Mouse (Mus musculus): ENCODE measurements around the gene Ppm1g. TPM values are rescaled to one million over a fixed set of nuclear protein-coding genes. Genes with fewer than 3 reads are reported as not detected.
A peak's percentile ranks its signal among the peaks of the same experiment; 100 is the strongest.

Gene Ppm1g
- total RNA-seq, 1 experiment from 2014 or later: 271 TPM

DNA sequence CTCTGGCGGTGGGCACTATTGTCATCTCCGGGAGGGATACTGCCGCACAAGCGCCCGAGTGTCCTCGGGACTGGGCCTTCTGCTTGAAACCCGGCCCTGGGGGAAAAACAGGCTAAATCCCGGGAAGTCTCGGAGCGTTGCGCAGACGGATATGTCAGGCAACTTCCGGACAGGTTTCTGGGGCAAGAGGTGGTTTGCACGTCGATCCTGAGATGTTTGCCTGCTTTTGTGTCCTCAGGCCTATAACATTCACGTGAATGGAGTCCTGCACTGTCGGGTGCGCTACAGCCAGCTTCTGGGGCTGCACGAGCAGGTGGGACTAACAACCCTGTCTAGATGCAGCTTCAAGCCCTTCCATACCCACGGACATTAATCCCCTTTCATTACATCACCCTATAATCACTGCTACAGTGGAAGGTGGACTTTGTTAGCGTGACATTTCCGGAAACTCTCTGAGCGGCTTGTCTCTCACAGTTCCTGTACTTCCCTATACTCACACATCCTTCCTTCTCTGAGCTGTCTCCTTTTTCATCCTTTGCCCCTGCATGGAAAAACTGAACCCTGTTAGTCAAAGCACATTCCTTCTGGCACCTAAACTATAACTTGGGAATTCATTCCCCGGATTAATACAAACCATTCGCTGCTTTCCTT is 26.7 kb downstream of the Ppm1g start:
- ATAC-seq (replicated peaks; ENCODE audit: low read depth, poor library complexity, severe bottlenecking): no peak

DNA sequence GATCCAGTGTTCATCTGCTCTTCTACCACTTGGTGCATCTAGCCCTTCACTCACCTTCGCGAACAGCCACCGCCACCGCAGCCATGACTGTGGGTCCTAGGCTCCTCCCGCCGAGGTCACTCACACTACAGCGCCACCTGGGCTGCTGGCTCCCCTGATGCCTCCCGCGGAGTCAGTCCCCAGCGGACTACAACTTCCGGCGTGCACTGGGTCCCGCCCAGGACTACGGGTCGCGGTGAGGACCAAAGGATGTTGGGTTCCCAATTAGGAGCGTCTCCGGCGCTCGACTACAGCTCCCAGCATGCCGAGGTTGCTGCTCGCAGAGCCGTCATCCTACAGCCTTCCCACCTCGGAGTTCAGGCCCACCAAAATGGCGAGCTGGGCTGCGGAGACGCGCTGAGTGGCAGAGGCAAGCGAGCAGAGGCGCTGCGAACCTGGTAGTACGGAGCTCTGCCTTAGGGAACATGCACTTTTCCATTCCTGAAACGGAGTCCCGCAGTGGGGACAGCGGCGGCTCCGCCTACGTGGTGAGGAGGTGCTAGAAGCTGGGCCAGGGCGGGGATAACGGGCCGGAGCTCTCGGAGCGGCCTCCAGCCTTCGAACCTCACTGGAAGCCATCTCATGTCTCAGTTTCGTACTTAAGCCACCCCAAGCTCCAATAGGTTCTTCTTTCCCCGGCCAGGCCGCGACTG is 27.4 kb downstream of the Ppm1g start, which contains the start of the genes Snx17 and Eif2b4:
Gene Snx17, plus strand, starts transcription at position 289 of the 692 bp plus-strand sequence.
Gene Eif2b4, minus strand, starts transcription at position 492 of the 692 bp plus-strand sequence.
- ATAC-seq (replicated peaks; ENCODE audit: low read depth, poor library complexity, severe bottlenecking): peak; percentile 93

DNA sequence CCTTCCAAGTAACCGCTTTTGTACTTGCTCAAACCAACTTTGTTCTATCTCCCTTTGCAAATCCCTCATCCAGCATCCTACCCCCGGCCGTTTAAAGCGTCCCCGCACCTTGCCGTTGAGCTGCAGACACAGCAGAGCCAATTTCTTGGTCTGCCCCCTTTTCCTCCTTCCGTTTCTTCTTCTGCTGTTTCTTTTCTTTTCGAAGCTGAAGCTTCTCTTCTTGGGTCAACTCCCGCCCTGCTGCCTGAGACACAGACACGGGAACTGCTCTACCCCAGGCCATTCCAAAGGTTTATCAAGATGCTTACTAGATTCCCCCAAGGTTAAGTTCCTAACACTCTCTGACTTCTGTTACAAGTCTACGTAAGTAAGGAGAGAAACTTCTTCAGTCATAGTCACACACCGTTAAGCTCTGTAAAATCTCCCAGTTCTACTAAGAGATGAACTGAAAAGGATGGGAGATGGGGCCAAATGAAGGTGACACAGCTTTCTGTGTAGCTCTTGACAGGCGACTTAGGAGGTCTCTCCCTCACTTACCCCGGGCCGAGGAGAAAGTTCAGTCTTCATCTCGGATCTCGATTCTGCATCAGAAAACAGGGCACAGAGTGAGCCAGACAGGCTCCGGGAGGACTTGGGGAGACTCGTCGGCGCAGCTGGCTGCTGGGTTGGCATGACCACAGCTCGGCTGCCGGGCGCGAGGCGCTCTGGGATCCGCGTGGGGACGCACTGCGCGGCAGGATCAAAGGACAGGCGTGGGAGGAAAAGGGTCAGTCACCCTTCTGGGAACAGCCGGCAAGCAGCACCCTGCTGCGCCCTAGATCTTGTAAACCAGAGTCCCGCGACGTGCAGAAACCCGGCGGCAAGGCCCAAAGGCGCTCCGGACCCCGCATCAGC is 28.2 kb downstream of the Ppm1g start:
- ATAC-seq (replicated peaks; ENCODE audit: low read depth, poor library complexity, severe bottlenecking): peak; percentile 31; the same call in 1 of the 2 replicates

DNA sequence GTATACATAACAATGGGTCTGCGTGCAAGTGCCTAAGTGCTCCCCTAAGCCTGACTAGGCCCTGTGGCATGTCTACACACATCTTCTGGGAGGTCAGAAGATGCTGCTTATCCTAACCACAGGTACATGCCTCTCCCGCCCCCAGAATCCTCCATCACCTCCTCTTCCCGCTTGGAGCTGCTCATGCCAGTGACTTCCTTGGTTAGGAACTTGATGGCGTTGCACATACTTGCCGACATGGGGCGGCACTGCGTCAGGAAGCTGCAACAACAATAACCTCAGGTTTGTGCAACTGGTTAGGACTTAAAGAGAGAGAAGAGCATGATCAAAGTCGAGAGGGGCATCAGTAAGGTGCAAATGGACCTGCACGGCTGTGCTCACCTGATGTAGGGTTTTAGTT is 30.3 kb downstream of the Ppm1g start:
- no peak for ATAC-seq (replicated peaks; ENCODE audit: low read depth, poor library complexity, severe bottlenecking)

DNA sequence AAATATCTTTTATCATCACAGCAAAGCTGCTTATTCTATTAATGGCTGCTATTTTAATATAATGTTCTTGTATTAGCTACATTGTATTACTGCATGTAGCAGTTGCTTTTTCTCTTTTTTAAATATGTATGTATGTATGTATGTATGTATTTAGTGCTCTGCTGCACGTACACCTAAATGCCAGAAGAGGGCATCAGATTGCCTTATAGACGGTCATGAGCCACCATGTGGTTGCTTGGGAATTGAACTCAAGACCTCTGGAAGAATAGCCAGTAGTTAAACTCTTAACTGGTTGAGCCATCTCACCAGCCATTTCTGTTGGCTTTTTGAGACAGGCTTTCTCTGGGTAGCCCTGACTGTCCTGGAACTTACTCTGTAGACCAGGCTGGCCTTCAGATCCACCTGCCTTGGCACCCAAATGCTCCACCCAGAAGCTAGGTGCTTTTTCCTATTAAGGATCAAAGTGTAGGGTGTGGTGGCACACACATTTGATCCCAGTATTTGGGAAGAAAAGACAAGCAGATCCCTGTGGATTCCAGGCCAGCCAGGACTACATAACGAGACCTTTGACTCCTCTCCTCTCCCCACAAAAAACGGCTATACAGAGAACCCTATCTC is 32.2 kb downstream of the Ppm1g start:
- no peak for ATAC-seq (replicated peaks; ENCODE audit: low read depth, poor library complexity, severe bottlenecking)

DNA sequence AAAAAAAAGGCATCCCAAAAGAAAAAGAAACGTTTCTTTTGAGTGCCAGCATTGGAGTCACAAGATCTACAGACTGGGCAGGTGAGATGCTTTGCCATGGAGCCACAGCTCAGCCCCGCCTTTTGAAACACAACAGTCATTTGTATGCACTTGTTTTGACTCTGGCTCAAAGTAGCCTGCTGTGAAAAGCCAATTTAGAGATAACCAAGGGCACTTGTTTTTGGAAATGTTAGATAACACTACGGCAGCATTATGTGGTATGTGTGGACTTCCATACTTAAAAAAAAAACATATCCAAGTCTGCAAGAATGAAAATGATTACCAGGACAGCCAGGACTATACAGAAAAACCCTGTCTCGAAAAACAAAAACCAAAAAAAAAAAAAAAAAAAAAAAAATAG is 36.8 kb downstream of the Ppm1g start:
- no peak for ATAC-seq (replicated peaks; ENCODE audit: low read depth, poor library complexity, severe bottlenecking)

DNA sequence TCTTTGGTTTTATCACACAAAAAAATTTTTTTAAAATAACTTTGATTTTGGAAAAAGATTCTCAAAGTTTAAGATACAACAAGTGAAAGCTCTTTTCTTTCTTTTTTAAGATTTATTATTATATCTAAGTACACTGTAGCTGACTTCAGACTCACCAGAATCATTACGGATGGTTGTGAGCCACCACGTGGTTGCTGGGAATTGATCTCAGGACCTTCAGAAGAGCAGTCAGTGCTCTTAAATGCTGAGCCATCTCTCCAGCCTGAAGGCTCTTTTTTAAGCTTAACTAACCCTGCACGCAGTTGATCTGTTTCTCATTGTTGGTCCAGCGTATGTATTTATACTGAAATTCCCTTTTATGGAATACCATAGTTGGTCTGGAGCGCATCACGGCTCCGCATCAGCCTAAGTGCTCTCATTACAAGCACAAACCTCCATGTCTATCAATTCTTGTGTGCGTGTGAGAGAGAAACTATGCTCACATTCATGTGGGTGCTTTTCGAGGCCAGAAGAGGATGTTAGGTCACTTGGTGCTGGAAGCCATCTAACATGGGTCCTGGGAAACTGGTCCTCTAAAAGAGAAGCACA is 39.2 kb downstream of the Ppm1g start:
- no peak for ATAC-seq (replicated peaks; ENCODE audit: low read depth, poor library complexity, severe bottlenecking)

DNA sequence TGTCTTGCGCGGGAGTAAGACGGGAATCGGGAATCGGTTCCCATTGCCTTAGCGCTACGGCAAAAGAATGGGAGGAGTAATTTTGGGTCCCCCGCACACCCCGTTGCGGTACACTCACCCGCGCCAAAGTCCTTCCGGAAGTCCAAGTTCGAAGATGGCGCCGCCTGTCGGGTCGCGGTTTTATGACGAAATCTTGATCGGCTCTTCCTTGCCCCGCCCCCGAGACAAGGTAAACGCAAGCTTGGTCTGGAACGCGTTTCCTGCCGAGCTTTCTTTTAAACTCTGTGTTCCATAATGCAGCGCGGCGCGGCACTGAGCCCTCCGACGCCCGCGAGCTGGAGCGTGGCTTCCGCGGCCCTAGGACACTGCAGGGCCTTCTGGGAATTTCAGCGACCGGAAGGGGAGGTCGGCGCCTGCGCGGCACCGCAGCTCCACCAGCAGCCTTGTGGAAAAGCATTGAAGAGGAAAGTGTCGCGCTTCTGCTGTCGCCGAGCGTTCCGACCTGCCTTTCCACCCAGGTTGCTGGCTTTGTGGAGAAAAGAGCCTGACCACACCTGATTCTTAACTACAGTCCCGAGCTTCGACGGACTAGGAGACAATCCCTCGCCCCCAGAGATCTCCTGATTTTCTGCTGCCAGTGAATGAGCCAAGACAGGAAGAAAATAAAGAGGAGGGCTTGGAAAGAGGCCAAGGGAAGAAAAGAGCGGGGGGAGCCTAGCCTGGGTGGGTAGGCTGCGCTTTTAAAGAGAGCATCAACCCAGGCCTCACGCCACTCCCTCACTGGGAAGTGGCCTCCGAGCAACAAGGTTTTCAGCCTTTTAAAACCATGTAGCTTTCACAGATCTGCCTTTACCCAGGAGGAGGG is 40.5 kb downstream of the Ppm1g start, which contains the start of the genes Gm29609 and Gtf3c2:
Gene Gm29609, minus strand, starts transcription at position 146 of the 865 bp plus-strand sequence.
Gene Gtf3c2, minus strand, starts transcription at position 379 of the 865 bp plus-strand sequence.
- ATAC-seq (replicated peaks; ENCODE audit: low read depth, poor library complexity, severe bottlenecking): peak; percentile 94

DNA sequence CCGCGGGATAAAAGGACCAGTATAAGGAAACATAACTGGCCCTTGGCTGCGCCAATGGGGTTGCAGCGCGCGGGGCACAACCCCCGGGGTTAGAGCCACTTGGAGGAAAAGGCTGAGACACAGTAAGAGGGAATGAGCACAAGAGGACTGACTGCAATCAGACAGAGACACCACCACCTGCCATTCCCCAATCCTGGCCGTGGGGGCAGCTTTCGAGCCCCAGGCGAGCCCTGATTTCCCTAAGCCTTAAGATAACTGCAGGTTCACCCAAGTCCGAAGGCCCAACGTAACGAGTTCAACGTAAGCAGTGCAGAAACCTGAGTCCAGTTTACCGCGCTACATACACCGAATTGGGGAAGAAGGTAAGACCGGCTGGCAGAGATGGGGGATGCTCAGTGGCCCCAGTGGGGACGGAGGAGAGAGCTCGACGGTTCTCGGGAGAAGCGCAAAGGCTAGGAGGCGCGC is 41.2 kb downstream of the Ppm1g start:
- ATAC-seq (replicated peaks; ENCODE audit: low read depth, poor library complexity, severe bottlenecking): peak; percentile 40

DNA sequence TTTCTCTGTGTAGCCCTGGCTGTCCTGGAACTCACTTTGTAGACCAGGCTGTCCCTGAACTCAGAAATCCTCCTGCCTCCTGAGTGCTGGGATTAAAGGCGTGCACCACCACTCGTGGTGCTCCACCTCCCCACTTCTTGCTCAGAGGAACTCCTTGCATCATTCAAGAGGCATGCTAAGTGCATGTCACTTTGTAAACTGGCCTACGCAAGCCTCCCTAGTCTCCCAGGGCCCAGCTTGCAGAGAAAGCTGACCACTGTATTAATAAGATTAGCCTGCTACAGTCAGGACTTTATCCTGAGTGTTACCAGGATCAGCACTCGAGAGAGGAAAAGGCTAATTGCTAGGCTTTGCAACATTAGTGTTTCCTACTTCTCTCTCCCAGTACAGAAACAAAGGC is 51.9 kb downstream of the Ppm1g start:
- ATAC-seq (replicated peaks; ENCODE audit: low read depth, poor library complexity, severe bottlenecking): no peak

DNA sequence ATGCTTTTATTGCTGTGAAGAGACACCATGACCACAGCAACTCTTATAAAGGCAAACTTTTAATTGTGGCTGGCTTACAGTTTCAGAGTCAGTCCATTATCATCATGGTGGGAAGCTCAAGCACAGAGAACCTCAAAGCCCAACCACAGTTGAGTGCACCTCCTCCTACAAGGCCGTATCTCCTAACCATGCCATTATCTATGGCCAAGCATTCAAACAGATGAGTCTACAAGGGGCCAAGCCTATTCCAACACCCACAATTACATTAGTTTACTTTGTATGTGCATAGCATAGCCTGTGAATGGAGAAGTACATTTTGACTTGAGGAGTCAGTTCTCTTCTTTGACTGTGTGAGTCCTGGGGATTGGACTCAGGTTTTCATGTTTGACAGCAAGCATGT is 55.6 kb downstream of the Ppm1g start:
- ATAC-seq (replicated peaks; ENCODE audit: low read depth, poor library complexity, severe bottlenecking): no peak

DNA sequence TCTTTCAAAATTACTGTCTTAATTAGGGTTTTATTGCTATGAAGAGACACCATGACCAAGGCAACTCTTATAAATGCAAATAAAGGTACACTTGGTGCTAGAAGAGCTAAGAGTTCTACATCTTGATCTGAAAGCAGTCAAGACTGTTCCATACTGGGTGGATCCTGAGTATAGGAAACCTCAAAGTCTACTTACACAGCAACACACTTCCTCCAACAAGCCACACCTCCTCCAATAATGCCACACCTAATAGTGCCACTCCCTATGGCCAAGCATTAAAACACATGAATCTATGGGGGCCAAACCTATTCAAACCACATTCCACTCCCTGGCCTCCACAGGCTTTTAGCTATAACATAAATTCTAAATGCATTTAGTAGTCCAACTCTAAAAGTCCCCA is 58.0 kb downstream of the Ppm1g start:
- 0 out of 2 replicates have a peak, but pooled peaks have one; percentile 47 for ATAC-seq (replicated peaks; ENCODE audit: low read depth, poor library complexity, severe bottlenecking)

DNA sequence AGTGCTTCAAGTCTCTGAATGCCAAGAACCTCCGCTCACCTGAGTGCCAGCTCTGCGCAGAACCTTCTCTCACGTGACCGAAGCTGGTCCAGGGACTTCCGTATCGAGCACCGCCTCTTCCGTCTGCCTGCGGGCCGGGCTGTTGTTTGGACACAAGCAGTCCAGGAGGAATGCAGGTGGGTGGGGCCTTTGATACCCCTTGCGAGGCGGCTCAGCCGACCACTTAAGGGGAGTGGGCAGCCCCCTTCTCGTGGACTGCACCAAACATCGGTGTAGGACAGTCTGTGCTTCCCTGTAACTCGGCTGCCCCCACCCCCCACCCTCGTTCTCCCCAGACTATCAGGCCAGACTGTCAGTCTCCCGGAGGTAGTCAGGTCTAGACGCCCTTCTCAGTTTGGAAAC is 66.3 kb downstream of the Ppm1g start, which contains the start of gene Mpv17:
Gene Mpv17, minus strand, starts transcription at position 100 of the 402 bp plus-strand sequence.
- peak; percentile 93 for ATAC-seq (replicated peaks; ENCODE audit: low read depth, poor library complexity, severe bottlenecking)

DNA sequence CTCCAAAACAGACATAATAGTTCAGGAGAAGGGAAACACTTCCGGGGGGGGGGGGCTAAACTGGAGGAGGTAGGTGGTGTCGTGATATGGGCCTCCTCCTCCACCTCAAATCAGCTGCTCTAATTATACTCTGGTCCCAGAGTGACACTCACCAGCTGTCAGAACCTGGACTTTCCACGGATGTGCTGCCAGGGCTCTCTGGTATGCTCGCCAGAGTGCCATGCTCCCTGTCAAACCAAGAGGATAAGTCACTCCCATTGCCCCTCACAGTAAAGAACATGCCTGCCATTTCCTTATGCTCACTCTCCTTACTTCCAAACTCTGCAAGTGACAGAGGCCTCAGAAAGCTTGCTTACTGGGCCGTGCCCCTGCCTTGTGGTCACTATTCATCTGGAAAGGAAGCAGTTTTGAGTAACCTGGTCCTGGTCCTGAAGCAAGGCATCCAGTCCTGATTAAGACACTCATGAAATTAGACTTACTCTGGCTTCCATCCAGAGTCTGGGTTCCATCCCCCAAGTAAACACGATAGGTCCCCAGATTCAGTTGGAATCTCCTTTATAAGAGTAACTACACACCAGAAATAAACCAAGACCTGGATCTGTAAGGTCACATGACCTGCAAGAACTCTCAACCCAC is 66.9 kb downstream of the Ppm1g start:
- no peak for ATAC-seq (replicated peaks; ENCODE audit: low read depth, poor library complexity, severe bottlenecking)
